Mouse (Mus musculus): ENCODE results near the gene Atp6v0a4.
A peak's percentile ranks its signal among the peaks of the same experiment; 100 is the strongest.

The Atp6v0a4 gene

GRCm38 (mm10) chr6:38073592-38073991 lies 50.8 kb downstream of the Atp6v0a4 start:
- no peak for DNase-seq (ENCODE audit: low read depth, low spot score)

- no peak for DNase-seq (ENCODE audit: low read depth, low spot score)
These were observed 52.1 kb downstream of the Atp6v0a4 start for GRCm38 (mm10) chr6:38072137-38072796.

- DNase-seq (ENCODE audit: low read depth, low spot score), result no peak
These were observed 53.1 kb downstream of the Atp6v0a4 start for GRCm38 (mm10) chr6:38071256-38071655.

GRCm38 (mm10) chr6:38066215-38066614 lies 58.2 kb downstream of the Atp6v0a4 start:
- peak; percentile 86 for DNase-seq (ENCODE audit: low read depth, low spot score)

DNA sequence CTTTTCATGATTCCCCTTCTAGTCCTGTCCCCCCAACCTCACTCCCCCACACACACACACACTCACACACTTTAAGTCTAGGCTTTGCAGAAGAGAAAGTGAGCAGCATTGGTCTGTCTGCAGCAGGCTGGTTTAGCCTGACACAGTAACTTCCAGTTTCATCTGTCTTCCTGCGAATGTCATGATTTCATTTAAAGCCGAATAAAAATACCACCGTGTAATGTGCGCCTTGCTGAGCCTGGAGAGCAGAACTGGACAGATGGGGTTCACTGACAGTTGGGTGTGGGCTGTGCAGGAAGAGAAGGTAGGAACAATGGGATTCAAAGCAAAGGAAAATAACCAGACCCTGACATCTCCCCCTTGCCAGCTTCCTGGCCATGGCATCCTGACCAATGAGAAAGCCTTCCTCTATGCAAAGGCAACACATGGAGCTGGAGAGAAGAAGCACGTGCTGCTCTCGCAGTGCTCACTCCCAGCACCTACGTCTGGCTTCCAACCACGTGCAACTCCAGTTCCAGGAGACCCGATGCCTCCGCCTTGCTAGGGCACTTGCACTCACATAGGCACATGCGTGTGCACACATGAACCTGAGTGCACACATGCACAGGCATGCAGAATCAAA lies 58.8 kb downstream of the Atp6v0a4 start:
- no peak for DNase-seq (ENCODE audit: low read depth, low spot score)

GRCm38 (mm10) chr6:38065122-38065500 lies 59.3 kb downstream of the Atp6v0a4 start:
- no peak for DNase-seq (ENCODE audit: low read depth, low spot score)

DNA sequence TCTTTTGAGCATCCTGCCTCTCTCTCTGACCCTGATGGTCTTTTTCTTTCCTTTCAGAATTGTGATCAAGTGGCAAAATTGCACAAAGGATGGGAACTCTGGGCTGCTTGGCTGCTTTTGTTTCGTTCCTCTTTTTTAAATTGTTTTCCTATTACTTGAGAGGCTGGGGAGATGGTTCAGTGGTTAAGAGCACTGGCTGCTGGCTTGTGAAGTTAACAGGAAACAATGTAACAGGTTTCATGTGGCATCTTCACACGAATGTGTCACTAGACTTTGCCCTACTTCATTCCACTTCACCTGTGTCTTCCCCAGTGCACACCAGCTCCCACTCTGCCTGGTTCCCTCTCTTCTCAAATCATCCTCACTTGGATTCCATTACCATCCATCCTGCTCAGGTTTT lies 59.8 kb downstream of the Atp6v0a4 start:
- DNase-seq (ENCODE audit: low read depth, low spot score), result no peak

- no peak for DNase-seq (ENCODE audit: low read depth, low spot score)
These were observed 65.6 kb downstream of the Atp6v0a4 start for GRCm38 (mm10) chr6:38058805-38059204.

DNA sequence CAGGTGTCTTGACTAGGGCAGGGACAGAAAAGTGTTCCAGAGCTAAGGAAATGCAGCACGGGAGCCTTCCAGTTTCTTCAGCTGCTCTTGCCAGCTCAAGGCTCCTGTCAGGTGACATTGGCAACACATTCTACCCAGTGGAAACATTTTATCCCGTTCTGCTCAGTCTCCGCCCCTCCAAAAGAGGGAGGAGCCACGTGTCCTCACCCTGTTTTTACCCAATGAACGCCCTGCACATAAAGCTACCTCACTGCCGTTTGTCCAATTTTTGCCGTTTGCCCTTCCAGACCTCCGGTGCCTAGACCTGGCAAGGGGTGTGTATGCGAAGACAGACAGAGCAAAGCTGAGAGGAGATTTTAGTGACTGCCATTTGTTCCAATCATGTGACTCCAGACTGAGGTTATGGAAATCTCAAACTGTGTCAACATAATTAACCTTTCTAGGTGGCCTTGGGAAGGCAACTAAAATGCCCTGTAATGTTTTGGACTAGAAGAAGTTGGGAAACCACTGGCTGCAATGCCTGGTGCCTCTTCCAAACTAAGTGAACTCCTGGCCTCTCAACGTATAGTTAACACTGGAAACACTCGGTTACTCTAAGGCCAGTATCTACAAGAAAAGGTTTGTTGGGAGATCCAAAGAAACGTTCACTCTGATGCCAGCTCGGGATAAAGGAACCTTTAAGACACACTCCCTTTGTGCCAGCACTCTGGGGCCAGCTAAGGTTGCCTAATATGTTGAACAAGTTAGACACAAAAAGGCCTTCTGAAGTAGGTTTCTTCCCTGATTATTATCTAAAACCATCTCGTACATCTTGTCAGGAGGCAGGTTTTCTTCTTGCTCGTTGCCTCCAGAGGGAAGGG lies 68.7 kb downstream of the Atp6v0a4 start:
- no peak for DNase-seq (ENCODE audit: low read depth, low spot score)

DNA sequence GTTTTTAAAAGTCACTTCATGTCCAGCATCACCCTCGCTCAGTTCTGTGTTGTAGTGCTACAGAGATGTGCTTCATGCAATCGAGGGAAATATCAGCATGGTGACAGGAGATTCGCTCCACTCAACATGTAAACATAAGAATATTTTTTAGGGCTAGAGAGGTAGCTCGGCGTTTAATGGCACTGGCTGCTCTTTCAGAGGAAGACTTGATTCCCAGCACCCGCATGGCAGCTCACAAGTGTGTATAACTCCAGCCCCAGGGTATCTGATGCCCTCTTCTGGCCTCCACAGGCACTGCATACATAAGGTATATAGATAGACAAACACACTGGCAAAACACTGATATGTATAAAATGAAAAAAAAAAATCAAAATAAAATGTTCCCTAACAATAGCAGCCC lies 74.8 kb downstream of the Atp6v0a4 start:
- no peak for DNase-seq (ENCODE audit: low read depth, low spot score)

GRCm38 (mm10) chr6:38048800-38049561 lies 75.4 kb downstream of the Atp6v0a4 start:
- DNase-seq (ENCODE audit: low read depth, low spot score), result peak; percentile 28

DNA sequence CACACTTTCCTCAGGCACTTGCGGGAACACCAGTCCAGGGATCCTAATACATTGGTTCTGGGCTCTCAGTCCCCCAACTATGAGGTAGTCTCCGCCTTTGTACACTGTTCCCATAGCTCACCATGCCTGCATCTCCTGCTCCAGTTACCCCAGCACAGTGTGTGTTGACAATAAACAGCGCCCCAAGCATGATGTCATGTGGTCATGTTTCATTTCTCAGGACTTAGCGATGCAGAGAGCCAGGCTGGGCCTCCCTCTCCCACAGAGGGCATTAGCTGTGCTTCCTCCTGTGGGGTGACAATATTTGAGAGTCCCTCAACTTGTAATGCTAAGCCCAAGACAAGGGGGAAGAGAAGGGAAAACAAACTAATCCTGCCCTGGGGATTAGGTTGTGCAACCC lies 76.4 kb downstream of the Atp6v0a4 start:
- DNase-seq (ENCODE audit: low read depth, low spot score), result peak; percentile 46

DNA sequence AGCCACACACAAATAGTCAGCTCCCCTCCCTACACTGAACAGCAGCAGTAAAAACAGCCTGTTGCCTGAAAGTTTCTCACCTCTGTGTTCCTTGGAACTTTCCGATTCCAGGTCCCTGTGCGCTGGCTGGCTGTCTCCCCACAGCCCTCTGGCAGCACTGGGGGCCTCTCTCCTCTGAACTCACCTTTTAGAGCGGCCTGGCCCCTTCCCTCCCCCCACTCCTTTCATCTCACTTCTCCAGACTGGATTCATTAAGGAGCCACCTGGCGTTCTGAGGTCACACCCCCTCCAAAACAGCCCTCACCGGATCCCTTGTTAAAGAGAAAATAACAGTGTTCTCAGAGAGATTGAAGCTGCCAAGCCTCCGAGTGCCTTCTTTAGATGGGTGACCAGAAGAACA lies 77.5 kb downstream of the Atp6v0a4 start, which contains the start of gene Svopl:
Svopl (minus strand) TSS at position 159 of the 400 bp plus-strand sequence.
- peak; percentile 82 for DNase-seq (ENCODE audit: low read depth, low spot score)

DNA sequence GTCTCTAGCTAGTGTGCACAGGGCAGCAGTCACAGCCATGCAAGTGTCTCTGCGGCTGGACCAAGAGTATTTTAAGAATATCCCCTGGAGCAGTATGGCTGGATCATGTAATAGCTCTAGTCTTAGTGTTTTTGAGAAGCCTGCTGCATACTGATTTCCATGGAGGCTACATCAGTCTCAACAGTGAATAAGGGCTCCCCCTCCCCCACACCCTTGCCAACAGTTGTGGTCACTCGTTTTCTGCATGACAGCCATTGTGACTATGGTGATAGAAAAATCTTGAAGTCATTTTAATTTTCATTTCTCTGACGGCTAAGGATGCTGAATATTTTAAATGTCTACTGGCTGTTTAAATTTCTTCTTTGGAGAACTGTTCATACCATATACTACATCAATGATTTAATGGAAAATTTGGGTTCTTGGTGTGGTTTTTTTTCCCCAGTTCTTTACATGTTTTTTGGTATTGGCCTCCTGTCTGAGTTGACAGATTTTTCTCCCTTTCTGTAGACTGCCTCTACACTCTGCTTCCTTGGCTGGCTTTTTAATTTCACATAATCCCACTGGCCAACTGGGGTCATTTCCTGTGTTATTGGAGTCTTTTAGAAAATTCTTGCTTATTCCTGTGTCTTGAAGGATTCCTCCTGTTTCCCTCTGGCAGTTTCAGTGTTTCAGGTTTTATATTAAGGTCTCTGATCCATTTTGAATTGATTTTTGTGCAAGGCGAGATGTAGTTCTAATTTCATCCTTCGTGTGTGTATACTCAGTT lies 91.4 kb downstream of the Atp6v0a4 start:
- DNase-seq (ENCODE audit: low read depth, low spot score), result no peak

DNA sequence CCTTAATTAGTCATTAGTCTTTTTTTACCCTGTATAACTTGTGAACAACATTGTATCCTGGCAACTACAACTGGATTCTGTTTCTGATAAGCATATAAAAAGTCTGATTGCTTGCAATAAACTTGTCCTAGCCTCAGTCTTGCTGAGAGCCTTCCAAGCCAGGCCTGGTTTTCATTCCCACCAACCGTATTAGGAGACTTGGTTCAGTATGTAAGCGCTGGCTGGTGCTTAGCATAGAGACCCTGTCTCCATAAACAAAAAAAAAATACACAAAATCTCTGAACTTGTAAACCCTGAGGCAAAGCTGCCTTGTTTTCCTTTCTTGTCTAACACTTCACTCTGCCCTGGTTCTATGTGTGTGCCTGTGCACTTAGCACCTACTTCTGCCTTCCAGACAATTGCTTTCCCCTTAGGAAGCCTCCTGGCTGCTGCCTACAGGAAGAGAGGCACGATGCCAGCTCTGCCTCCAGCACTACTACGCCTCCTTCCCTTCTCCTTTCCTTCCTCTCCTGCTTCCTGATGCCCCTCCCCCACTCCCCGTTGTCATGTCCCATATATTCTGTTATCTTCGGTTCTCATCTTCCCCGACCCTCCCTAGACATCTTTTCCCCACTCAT lies 92.4 kb downstream of the Atp6v0a4 start:
- DNase-seq (ENCODE audit: low read depth, low spot score), result no peak

GRCm38 (mm10) chr6:38028205-38028604 lies 96.2 kb downstream of the Atp6v0a4 start:
- DNase-seq (ENCODE audit: low read depth, low spot score), result no peak

- DNase-seq (ENCODE audit: low read depth, low spot score), result no peak
These were observed 96.6 kb downstream of the Atp6v0a4 start for GRCm38 (mm10) chr6:38027771-38028170.

DNA sequence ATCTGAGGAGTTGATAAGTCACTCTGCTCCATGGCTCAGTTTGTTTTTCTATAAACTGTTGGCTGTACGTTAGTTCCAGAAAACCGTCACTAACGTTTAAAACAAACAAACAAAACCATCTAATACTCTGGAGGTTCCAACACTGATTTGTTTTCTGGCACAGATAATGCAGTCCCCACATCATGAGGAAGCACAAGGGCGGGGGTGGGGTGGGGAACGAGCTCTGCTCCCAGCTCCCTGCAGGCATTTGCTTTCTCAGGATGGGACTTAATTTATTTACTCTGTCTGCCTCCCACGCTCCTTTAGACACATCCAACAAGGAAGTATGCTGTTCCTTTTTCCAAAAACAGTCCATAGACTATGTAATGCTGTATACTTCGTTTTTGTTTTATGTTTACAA lies 101.1 kb downstream of the Atp6v0a4 start:
- no peak for DNase-seq (ENCODE audit: low read depth, low spot score)

DNA sequence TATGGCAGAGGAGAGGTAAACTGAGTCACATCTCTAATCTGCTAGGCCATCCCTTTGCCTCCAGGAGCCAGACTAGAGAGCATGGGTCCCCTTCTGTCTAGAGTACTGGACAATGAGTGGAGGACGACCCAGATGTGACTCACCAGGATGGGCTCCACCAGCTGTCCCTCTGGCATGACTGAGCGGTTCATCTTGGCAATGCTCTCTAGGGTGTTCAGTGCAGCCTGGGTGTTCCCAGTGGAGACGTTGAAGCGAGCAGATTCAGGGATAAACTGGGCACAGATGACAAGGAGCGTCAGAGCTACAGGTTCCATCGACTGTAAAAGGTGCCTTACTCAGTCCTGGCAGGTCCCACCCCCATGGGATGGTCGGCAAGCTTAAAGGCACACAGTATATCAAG lies 103.0 kb downstream of the Atp6v0a4 start:
- DNase-seq (ENCODE audit: low read depth, low spot score), result no peak

DNA sequence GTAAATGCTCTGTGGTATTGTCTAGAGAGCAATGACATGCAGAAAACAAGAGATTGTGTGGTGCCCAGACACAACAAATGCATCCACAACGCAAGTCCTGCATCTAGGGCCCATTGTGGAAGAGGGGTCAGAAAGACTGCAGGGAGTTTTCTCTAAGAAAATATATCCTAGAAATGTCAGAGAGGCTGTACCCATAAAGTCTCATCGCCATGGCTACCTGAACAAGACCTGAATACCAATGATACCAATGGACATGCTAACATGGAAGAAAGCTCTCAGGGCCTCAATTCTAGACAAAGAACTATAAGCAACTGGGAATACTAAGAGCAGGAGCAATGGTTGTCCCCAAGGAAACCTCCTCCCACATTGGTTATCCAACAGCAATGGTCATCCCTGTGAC lies 111.6 kb downstream of the Atp6v0a4 start:
- no peak for DNase-seq (ENCODE audit: low read depth, low spot score)

DNA sequence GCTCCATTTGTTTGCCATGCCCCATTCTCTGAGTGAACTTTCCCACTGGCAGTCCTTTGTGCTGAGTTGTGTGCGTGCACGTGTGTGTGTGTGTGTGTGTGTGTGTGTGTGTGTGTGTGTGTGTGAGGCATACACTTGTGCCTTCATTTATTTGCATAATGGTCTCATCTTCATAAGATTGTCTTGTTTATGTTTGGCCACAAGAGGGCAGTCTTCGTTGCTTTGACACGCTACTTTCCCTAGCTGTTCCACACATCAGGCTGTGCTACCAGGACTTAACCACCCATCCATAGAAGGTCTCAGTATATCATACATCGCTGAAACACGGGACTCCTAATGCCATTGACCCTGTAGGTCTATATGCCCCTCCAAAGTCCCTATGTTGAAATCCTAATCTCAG lies 116.9 kb downstream of the Atp6v0a4 start:
- peak; percentile 80 for DNase-seq (ENCODE audit: low read depth, low spot score)
